Mouse (Mus musculus) olfactory bulb, adult 2 months (tissue): Measurements from ENCODE around the gene Rab8b.

Experiments used
- CTCF ChIP-seq: fragments of 200-500 bp; IDR thresholded peaks from 2 replicates; pipeline ENCODE4 v1.5.1; 2012; ENCODE audit warnings: low read depth, mild to moderate bottlenecking, low read length, moderate library complexity; ENCODE audit not compliant: insufficient read depth
- POLR2A ChIP-seq: fragments of 200-500 bp; IDR thresholded peaks from 2 replicates; pipeline ENCODE4 v1.6.1; 2012; ENCODE audit warnings: mild to moderate bottlenecking, low read depth, low read length, moderate library complexity; ENCODE audit not compliant: insufficient read depth

DNA sequence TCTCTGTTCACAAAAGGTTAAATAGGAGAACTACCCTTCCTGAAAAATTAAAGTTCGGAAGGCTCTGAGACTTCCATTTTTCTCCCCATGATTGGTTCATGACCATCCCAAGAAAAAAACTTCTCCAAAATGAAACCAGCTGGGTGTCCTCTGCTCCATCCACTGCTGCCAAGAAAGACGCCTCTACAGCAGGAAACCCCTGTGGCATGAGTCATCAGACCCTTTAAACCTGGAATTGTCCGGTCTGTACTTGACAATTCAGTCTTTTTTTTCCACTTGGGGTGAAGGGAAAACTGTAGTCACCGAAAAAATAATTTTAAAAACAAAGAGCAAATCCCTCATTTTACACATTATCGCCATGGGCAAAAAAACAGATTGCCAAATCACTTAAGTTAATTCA is 42.9 kb downstream of the Rab8b start:
- TF ChIP-seq CTCF (no peak), POLR2A (no peak)
